Mouse (Mus musculus) layer of hippocampus, postnatal 10 days (tissue): ENCODE measurements at regions not wholly inside any gene's neighbourhood (a gene's known extent, or its start where the extent isn't known, plus 50 kb on each side); places are given as distances from the start of the nearest gene placed in this dataset.
A peak's percentile ranks its signal among the peaks of the same experiment; 100 is the strongest.

Experiments used
- DNase-seq, 2 experiments: peaks; one replicate each; pipeline ENCODE4 v3.0.0; 2021; ENCODE audit warnings: low spot score in 2 of 2

- DNase-seq: peak in 1 of 2 experiments; percentile 34
Observed at GRCm38 (mm10) chr1:137928522-137928921, 247.0 kb downstream of the Ptprc start.

GRCm38 (mm10) chr1:137927953-137928352 is 247.6 kb downstream of the Ptprc start:
- DNase-seq: peak; percentile 43 to 64

GRCm38 (mm10) chr1:137926326-137926725 is 249.2 kb downstream of the Ptprc start:
- DNase-seq: no peak

GRCm38 (mm10) chr1:137924156-137924555 is 251.4 kb downstream of the Ptprc start:
- DNase-seq: no peak

- DNase-seq: no peak
Observed at GRCm38 (mm10) chr1:137923705-137924104, 251.8 kb downstream of the Ptprc start.

- peak in 1 of 2 experiments; percentile 22 for DNase-seq
Observed at GRCm38 (mm10) chr1:137922769-137923168, 252.7 kb downstream of the Ptprc start.

- DNase-seq: no peak
Observed at GRCm38 (mm10) chr1:137921592-137921991, 253.9 kb downstream of the Ptprc start.

- DNase-seq: no peak
Observed at GRCm38 (mm10) chr1:137919739-137920563, 255.6 kb downstream of the Ptprc start.

- DNase-seq: no peak
Observed at GRCm38 (mm10) chr1:137917449-137917848, 258.1 kb downstream of the Ptprc start.

GRCm38 (mm10) chr1:137906883-137907282 is 268.6 kb downstream of the Ptprc start:
- no peak for DNase-seq

GRCm38 (mm10) chr1:137906477-137906876 is 269.0 kb downstream of the Ptprc start:
- DNase-seq: no peak

GRCm38 (mm10) chr1:137905566-137905965 is 269.9 kb downstream of the Ptprc start:
- no peak for DNase-seq

- DNase-seq: no peak
Observed at GRCm38 (mm10) chr1:137903351-137903750, 272.2 kb downstream of the Ptprc start.

GRCm38 (mm10) chr1:137902859-137903258 is 272.6 kb downstream of the Ptprc start:
- peak in 1 of 2 experiments; percentile 29 for DNase-seq

GRCm38 (mm10) chr1:137901996-137902395 is 273.5 kb downstream of the Ptprc start:
- no peak for DNase-seq

GRCm38 (mm10) chr1:137901211-137901610 is 274.3 kb downstream of the Ptprc start:
- no peak for DNase-seq

- DNase-seq: peak; percentile 30 to 47
Observed at GRCm38 (mm10) chr1:137900621-137901071, 274.9 kb downstream of the Ptprc start.

- DNase-seq: peak; percentile 36 to 58
Observed at GRCm38 (mm10) chr1:137899916-137900601, 275.4 kb downstream of the Ptprc start.

GRCm38 (mm10) chr1:137899305-137899704 is 276.2 kb downstream of the Ptprc start:
- no peak for DNase-seq

- no peak for DNase-seq
Observed at GRCm38 (mm10) chr1:137898891-137899290, 276.6 kb downstream of the Ptprc start.

- peak; percentile 77 to 82 for DNase-seq
Observed at GRCm38 (mm10) chr1:137898397-137898796, 277.1 kb downstream of the Ptprc start.

GRCm38 (mm10) chr1:137881656-137882055 is 293.9 kb downstream of the Ptprc start:
- no peak for DNase-seq
